Mouse (Mus musculus) ES-E14 (cell line): Measurements from ENCODE around the gene Gcn1l1.

ENCODE experiments used
- CHD2 ChIP-seq: IDR thresholded peaks from 2 replicates; pipeline ENCODE4 v1.6.1; 2014; ENCODE audit warnings: mild to moderate bottlenecking, low read depth, low read length, inconsistent platforms
- HCFC1 ChIP-seq: IDR thresholded peaks from 2 replicates; pipeline ENCODE4 v1.6.1; 2012; ENCODE audit warnings: low read length, inconsistent platforms, borderline replicate concordance; ENCODE audit not compliant: insufficient read depth
- ZC3H11A ChIP-seq: IDR thresholded peaks from 2 replicates; pipeline ENCODE4 v1.6.1; 2012; ENCODE audit warnings: low read depth, mild to moderate bottlenecking, inconsistent platforms, low read length, borderline replicate concordance

DNA sequence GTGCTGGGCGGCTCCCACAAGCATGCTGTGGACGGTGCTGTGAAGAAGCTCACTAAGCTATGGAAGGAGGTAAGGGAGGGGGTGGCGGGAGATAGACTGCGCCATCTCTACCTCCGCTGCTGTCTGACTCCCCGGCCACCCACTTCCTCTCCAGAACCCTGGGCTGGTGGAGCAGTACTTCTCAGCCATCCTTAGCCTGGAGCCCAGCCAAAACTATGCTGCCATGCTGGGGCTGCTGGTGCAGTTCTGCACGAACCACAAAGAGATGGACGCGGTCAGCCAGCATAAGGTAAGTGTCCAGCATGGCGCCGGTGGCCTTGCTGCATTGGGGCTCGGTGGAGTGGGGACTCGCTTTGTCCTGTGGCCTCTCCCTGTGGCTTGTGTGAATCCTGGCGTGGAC lies 13.9 kb downstream of the Gcn1l1 start:
- TF ChIP-seq ZC3H11A (no peak), HCFC1 (no peak), CHD2 (no peak)
